Mouse (Mus musculus): ENCODE data around the gene Utrn. TPM values are rescaled to one million over a fixed set of nuclear protein-coding genes. Genes with fewer than 3 reads are reported as not detected.

Gene Utrn
- total RNA-seq, 2 experiments from 2014 or later, result 77.6 to 80.3 TPM

DNA sequence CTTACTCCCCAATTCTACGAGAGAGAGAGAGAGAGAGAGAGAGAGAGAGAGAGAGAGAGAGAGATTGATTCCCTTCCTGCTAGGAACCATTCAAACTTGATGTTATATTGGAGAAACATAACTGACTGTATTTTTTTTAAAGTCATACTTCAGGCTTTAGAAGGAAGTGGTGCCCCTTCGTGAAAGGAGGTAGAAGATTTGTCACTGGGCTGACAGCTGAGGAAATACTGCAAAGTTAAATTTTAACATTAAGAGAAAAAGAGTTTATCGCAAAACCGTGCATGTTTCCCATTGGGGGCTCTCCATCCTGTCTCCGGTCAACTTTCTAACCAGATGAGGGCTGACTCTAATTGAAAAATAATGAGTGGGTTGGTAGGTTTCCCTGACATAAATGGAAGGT lies 310.4 kb downstream of the Utrn start:
- DNase-seq, result no peak
- intact Hi-C loops (cut with DNase I), result no loop called here

DNA sequence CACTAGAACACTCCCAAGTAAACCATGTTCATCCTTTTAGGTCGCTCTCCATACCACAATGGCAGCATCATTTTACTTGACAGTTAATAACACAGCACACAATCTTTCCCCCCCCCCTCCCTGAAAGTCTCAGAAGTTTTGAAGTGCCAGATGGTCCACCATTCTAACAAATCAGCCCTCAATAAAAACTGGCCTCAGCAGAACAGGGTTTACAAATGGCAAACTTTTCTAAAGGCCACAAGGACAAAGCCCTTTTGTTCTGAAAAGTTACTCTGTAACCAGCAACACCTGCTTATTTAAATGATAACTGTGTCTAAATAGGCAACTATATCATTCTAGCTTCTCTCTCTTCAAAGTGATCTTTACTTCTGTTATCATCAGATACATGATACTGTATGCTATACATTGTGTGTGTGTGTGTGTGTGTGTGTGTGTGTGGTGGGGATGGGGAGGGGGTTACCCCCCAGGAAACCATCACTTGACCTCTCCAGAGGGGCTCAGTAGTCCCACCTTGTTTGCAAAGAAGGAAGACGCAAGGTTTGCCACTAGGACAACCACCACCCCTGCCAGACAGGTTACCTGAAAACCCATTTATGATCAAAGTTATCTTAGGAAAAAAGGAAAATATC lies 315.0 kb downstream of the Utrn start:
- DNase-seq, result no peak
- intact Hi-C loops (cut with DNase I), result no loop called here

DNA sequence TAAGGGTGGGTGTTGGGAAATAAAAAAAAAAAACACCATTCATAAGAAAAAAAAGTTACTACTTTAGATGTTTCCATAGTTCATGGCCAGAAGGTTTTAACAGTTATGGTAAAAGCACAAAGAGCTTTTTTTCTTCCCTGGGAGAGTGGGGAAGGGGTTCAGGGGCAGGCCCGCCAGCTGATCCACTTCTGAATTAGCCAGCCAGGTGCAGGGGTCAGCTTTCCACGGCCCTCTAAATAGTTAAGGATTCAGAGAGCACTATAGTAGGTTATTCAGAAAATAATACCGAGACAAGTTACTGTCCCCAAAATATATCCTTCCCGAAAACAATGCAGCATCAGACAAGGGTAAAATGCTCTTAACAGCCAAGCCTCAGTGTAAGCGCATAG lies 316.3 kb downstream of the Utrn start:
- intact Hi-C loops (cut with DNase I), result no loop called here
- DNase-seq, result no peak

DNA sequence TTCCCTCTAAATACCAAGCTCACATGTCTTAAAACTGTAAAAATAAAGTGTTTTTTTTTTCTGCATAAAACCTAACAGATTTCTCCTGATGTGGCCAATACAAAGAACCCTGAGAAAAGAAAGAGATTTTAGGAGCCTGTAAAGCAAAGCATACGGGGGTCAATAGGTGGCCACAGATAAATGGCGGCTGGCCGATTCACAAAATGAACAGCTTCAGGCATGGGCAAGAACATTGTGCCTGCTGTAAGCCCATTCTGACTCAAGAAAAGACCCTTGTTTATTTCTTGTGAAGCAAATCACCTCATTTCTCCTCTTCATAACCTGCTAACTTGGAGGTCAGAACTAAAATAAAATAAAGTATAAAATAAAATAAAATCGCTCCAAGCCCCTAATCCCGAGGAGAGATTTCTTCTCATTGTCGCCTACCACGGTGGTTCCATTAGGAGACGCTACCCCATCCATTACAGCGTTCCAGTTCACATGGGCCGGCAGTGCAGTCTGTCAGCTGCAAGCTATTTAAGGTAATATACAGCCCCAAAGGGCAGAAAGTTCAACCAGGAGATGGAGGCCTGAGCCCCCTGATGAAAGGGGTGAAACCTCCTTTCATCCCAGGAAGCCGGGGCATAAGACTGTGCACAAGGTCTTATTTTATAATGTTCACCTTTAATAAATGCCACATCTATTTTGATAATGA lies 316.8 kb downstream of the Utrn start:
- intact Hi-C loops (cut with DNase I), result no loop called here
- no peak for DNase-seq

DNA sequence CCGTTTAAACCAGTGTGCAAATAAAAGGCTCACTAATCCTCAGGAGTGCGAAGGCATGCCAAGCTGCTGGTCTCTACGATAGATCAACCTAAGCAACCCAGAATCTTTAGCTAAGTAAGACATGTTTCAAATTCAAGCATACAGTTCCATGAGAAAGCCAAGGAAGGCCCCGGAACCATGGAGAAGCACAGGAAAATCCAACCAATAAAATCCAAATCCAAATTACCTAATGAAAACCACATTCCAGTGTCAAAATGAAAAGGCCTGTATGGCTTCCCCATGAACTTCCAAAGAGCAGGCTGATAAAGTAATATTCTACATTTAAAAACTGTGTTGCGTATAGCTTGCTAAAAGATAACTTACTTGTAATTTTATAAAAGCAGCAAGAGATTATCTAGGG lies 317.4 kb downstream of the Utrn start:
- intact Hi-C loops (cut with DNase I), result no loop called here
- no peak for DNase-seq

GRCm38 (mm10) chr10:12549945-12550540 lies 319.1 kb downstream of the Utrn start:
- intact Hi-C loops (cut with DNase I), result no loop called here
- peak in 1 of 2 experiments; percentile 9 for DNase-seq

GRCm38 (mm10) chr10:12549261-12549660 lies 319.9 kb downstream of the Utrn start:
- intact Hi-C loops (cut with DNase I), result no loop called here

DNA sequence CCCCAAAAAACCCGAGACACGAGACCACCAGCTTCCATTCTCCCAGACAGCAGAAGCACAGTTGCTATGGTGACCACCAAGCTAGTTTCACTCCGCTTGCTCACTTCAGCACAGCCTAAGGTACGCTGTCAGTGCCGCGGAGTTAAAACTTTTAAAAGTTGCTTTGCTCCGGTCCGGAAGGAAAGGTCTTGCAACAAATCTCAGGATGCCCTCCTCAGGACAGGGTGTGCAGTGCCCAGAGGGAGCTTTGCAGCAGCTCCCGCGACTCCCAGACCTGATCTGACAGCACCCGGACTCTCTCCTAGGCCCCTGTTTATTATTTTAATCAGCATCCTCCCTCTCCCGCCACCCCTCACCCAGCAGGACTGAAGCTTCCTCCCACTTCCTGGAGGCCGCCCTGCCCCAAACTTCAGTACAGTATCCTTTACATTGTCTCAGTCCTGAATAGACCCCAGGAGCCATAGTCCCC lies 320.5 kb downstream of the Utrn start:
- peak; percentile 43 to 53 for DNase-seq
- intact Hi-C loops (cut with DNase I), result no loop called here

More at GRCm38 (mm10) chr10:12549261-12549660, 319.9 kb downstream of the Utrn start:
- DNase-seq, result no peak

- DNase-seq, result no peak
- intact Hi-C loops (cut with DNase I), result no loop called here
Measured at GRCm38 (mm10) chr10:12547037-12547625, 322.0 kb downstream of the Utrn start.

DNA sequence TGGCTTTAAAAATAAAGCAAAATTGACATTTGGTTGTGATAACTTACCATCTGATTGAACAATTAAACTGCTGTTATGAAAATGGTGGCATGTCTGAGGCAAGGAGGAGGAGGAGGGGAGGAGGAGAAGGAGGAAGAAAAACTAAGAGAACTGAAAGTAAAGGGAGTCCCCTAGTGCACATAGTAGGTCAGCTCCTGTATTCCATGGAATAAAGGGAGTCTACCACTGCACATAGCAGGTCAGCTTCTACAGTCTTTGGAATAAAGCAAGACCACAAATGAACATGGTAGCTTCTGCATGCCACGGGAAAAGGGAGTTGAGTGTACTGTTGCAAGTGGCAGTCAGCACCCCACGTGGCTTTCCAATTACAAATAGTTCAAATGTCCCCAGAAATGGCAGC lies 323.7 kb downstream of the Utrn start:
- intact Hi-C loops (cut with DNase I), result no loop called here
- DNase-seq, result no peak

DNA sequence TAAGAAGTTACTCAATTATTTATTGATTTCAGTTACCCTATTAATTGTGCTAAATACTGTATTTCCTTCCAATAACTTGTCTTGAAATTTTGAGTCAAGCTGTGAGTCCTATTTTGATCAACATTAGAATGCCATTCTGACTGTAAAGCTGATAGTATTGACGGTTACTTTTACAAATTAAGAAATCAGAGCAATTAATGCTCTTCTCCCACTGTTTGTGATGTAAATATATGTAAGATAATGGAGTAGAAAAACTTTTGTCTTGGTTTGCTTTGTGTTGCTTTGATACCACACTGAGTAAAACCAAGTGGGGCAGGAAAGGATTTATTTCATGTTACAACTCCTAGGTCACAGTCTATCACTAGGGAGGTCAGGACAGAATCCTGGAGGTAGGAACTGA lies 327.4 kb downstream of the Utrn start:
- intact Hi-C loops (cut with DNase I), result no loop called here

GRCm38 (mm10) chr10:12535272-12535671 lies 333.9 kb downstream of the Utrn start:
- no peak for DNase-seq
- intact Hi-C loops (cut with DNase I), result no loop called here

More for the DNA sequence above, 327.4 kb downstream of the Utrn start:
- DNase-seq, result no peak

- intact Hi-C loops (cut with DNase I), result no loop called here
- no peak for DNase-seq
Measured at GRCm38 (mm10) chr10:12534801-12535200, 334.4 kb downstream of the Utrn start.

DNA sequence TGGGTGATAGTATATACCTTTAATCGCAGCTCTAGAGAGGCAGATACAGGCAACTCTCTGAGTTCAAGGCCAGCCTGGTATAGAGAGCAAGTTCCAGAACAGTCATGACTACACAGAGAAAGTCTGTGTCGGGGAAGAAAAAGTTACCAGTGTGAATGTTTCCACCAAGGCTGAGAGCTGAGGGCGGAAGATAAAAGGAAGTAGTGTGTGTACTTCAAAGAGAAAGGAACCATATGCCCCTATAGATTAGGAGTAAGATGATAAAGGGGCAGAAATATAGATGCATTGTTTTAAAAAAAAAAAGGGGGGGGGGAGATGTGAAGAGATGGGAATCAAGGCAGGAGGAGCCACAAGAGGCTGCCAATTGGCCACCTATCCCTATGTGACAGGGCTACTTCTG lies 334.9 kb downstream of the Utrn start:
- no peak for DNase-seq
- intact Hi-C loops (cut with DNase I), result no loop called here

DNA sequence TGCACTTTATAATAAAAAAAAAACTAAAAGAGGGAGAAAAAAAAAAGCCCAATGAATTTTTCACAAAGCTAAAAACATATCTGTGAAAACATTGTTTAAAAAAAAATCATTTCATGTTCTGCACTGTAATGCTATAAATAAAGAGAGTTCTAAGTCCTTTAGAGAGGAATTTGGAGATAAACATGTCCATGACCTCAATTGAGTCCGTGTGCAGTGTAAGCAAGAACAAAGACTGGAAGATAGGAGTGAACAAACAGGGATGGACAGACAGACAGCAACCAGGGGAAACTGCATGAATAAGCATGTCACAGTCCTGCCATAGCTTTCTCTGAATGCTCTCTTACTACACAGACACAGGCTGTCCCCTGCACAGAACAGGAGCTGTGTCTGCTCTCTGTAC lies 347.1 kb downstream of the Utrn start:
- peak in 1 of 2 experiments; percentile 6 for DNase-seq
- intact Hi-C loops (cut with DNase I), result no loop called here

- intact Hi-C loops (cut with DNase I), result no loop called here
- no peak for DNase-seq
Measured at GRCm38 (mm10) chr10:12518162-12518561, 351.0 kb downstream of the Utrn start.

DNA sequence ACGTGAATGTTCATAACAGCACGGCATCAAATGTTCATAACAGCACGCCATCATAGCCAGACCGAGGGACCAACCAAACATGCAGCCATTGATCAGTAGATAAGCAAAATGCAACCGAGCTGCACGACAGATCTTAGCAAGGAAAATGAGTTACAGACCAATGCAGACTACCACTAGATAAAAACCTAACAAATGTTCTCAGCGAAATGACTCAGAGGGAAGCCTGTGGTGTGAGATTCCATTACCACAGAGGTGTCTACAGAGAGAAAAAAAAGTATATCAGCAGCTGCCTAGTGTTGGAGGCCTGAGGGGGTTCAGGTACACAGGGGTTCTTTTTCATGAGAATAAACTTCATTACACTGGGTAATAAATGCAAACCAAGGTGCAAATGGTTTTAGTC lies 363.6 kb downstream of the Utrn start:
- DNase-seq, result no peak
- intact Hi-C loops (cut with DNase I), result no loop called here

DNA sequence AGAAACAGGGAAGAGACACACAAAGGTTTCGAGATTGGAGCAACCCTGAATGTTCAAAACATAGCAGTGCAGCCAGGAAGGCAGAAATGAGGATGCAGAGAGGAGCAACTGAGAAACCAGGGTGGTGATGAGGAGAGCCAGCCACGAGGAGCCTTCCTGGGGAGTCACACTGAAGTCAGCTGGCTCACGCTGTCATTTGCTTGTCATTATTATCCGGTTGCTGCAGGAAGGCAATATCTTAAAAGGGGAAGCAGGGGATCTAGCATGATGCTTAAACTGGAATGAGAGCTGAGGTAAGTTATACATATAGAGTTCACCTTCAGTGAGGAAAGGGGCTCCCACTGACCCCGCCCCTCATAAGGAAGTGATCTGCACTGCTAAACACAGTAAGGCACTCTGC lies 368.7 kb downstream of the Utrn start:
- intact Hi-C loops (cut with DNase I), result no loop called here
- no peak for DNase-seq

DNA sequence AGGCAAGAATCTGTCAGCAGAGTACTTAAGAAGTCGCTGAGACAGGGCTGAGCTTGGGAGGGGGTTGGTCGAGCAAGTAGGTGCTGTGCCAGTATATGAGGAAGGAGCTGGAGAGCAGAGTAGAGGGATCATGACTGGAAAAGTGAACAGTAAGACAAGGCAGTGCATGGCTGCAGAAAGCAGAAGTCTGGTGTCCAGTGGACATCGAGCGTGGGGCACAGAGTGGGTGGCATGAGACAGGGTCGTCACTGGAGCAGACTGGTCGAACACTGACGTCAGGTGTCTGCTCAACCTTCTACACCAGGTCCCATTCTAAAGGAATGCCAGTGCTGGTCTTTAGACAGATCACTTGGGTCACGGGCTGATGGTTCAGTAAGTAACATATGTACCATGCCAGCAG lies 371.6 kb downstream of the Utrn start:
- intact Hi-C loops (cut with DNase I), result no loop called here
- DNase-seq, result no peak

- no peak for DNase-seq
- intact Hi-C loops (cut with DNase I), result no loop called here
Measured at GRCm38 (mm10) chr10:12489551-12490177, 379.5 kb downstream of the Utrn start.

DNA sequence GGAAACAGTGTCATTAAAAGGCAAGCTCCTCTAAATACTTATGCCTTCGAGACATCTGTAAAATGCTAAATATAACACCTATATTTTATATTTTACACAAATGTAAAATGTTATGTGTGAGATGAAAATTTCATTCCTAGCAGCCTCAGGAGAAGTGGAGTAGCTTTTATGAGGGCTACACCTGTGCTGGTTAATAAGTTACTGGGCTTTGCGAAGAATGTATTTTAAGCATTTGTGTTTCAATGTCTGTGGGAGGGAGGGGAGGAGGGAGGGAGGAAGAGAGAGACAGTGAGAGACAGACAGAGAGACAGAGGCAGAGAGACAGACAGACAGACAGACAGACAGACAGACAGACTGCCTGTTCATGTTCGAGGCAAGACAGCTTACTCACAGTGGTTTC lies 380.6 kb downstream of the Utrn start:
- no peak for DNase-seq
- intact Hi-C loops (cut with DNase I), result no loop called here

Measured in heart, postnatal 10 days (tissue).